Mouse (Mus musculus) ovary, adult 18-20 months (tissue): ENCODE results near the gene Prph2.

Source experiments
- DNase-seq: peaks from one replicate; pipeline ENCODE4 v3.0.0; 2022; ENCODE audit warnings: low spot score, mixed read lengths

Prph2 gene

DNA sequence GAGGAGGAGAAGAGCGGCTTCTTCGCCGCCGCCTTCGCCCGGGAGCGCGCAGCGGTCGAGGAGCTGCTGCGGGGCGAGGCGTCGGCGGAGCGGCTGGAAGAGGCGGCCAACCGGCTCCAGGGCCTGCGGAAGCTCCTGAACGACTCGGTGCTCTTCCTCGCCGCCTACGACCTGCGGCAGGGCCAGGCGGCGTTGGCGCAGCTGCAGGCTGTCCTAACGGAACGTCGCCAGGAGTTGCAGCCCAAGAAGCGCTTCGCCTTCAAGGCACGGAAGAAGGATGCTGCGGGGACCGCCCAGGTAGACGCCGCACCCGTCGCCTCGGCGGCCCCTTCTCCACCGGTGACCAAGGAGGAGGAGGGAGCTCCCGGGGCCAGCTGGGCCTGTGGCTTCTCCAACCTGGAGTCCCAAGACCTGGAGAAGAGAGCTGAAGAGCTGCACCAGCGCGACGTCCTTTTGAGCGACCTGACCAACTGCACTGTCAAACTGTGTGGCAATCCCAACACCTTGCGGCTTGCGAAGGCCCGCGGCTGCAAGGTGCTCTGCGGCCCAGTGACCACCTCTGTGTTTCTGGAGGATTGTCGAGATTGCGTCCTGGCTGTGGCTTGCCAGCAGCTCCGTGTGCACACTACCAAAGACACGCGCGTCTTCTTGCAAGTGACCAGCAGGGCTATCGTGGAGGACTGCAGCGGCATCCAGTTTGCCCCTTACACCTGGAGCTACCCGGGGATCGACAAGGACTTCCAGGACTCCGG lies 19.2 kb upstream of the Prph2 start:
- DNase-seq, result peak; percentile 25

DNA sequence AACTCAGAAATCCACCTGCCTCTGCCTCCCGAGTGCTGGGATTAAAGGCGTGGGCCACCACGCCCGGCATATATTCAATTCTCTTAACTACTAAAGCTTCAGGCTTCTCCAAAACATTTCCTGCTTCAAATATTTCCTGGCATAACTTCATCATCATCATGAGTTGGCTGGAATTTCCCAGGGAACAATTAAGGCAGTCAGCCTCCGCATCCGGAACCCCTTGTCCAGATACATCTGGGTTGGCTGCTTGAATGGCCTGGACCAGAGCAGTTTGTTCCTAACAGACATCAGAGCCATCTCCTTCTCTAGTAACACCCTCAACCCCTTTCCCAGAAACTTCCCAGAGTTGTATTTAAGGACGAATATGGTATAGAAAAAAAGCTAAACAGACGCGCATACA lies 14.8 kb upstream of the Prph2 start:
- DNase-seq, result no peak

DNA sequence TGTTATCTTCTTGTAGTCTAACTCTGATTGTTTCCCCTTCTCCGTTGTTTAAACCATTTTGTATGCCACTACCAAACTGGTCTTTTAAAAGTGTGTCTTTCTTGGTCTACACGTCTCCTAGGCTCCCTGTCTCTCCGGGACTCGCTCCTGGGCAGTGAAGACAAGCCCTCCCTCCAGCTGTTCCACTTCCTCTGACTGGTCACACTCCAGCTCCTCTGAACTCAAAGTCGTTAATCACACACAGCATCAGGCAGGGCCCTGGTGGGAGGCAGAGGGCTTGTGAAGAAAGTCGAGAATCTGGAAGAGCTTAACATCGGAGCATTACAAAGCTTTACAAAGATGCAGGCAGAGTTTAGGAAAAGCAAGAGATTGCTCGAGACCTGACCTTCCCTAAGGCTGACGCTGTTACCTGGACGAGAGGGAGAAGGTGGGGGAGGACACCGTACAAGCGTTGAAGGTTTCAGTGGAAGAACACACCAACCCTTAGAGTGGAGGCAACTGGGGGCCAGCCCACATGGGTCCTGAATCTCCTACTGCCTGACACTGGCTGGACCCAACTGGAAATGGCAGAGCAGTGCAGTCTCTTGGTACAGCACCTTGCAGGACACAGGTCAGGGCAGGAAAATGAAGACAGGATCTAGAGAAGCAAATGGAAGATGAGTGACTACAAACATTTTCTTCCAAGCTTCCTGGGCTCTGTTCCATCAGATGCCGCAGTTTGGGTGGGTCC lies 12.9 kb upstream of the Prph2 start:
- DNase-seq, result no peak

DNA sequence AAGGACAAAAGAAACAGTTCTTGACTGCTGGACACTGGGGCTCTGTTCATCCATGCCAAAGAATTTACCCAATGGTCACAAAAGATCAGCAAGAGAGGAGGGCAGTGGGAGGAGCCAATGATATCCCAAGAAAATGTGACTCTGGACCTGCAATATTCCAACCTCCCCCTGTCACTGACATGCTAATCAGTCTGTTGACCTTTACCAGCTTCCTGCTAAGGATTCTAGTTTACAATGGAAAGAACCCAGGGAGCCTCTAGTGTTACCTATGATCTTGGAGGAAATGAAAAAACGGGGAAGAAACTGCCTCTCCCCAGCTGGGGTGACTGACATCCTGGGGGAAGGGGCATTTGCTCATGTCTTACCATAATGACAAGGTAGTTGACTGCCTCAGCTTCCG lies 9.3 kb upstream of the Prph2 start:
- no peak for DNase-seq

DNA sequence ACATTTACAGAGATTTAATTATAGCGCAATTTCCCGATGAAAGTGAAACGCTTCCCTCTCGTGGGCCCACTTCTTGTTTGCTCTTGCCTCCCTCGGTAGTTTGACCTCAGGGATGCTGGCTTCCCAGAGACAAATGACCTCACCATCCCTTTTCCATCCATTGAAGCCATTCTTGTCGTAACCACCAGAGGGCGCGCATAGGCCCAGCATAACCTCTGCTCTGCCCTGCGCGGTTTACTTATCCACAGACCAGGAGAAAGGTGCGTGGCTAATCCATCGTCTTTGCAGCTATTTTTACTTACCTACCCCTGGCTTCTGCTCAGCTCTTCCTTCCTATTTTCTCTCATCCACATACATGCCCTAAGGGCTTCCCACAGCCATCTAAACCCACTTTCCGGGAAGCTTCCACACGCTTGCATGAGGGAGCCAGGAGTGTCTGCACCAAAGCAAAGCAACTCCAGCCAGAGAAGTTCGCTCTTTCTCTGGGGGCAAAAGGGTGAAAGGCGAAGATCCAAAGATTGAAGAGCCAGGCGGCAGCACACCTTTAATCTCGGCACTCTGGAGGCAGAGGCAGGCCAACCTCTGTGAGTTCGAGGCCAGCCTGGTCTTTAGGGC lies 6.3 kb upstream of the Prph2 start:
- peak; percentile 42 for DNase-seq

DNA sequence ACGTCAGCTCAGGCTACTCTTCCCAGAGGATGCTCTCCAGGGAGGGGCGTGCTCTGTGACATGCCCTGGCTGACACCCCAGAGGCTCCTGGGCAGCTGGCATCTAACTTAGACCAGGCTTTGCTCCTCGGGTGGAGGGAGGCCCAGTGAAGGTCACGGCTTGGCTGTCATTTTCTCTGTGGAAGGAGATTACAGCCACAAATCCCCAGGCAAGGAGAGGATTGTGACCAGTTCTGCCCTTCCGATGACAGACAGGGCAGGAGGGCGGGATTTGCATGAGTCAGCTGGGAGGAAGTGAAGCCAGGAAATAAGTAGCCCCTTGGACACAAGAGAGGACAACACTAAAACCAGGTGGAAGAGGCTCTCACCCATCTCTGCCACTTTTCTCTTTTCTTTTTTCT lies 2.1 kb downstream of the Prph2 start:
- no peak for DNase-seq

DNA sequence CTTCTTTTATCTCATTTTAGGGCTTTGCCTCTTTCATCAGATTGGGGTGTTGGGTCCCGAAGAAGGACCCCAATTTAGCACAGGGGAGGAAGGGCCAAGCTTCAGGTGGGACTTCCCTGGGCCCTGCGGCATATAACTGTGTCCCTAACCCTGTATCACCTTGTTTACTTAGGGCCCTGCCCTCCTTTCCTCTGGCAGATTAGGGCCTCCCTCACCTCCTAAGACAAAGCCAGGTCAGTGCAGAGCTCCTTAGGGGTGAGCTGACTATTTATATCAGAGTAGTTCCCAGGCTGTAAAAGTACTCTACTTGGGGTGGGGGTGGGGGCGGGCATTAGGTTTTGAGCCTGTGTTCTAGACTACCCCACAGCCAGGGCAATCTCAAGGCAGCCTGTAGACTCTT lies 4.9 kb downstream of the Prph2 start:
- no peak for DNase-seq

DNA sequence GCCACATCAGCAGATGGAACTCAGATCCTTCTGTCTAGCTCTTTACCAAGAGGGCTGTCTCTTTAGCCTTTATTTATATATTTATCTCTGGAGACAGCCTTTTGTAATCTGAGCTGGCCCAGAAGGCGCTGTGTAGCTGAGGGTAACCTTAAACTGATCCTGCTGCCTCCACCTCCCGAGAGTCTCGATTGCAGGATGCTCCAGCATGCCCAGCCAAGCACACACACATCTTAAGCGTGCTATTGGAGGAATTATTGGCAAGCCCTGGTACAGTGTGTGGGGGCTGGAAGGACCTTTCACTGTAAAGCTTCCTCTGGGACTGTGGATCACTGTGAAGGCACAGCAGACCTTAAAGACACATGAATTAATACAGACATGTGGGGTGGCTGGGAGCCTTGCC lies 8.7 kb downstream of the Prph2 start:
- DNase-seq, result no peak

DNA sequence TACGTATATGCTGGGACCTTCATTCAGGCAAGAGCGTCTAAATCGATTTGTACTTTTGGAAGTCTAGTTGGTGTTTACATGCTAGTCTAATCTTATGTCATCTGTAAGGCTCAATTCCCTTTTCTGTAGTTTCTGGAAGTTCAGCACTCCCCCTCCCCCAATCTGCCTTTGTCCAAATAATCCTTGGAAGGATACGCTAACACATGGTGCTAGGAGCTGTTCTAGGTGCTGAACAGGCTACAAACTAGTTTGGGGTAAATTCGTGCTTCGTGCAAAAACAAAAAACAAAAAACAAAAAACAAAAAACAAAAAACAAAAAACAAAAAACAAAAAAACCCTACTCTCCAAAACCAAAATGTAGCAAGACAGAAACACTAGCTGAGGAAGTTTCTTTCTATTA lies 10.6 kb downstream of the Prph2 start:
- no peak for DNase-seq

DNA sequence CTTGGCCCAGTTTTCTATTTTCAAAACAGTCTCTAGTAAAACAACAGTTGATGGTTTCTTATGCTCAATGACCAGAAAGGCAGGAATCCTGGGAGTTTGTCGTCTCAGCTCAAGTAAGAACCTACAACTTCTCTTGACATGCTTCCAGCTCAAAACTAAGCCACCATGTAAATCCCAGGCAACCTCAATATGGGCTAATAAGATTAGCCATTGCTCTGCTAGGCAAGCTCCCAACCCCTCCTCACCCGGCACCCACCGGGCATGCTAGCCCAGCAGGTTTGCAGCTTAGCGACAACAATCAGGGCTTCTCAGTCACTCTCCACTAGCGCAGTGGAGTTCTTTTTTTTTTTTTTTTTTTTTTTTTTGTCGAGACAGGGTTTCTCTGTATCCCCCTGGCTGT lies 15.9 kb downstream of the Prph2 start:
- DNase-seq, result no peak

DNA sequence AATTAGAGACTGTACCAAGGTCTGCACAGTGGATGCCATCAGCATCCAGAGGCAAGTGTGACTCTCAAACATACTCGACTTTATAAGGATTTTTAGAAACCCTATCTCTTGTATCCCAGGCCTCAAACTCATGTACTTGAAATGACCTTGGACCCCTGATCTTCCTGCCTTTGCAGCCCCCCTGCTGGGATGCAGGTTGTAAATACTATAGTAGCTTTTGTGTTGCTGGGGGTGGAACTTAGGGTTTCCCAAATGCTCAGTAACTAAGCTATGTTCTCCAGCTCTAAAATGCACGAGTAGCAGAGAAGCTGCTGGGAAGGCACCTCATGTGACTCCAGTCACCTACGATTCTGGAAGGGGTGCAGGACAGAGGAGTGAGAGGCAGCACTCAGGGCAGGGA lies 16.7 kb downstream of the Prph2 start:
- no peak for DNase-seq

DNA sequence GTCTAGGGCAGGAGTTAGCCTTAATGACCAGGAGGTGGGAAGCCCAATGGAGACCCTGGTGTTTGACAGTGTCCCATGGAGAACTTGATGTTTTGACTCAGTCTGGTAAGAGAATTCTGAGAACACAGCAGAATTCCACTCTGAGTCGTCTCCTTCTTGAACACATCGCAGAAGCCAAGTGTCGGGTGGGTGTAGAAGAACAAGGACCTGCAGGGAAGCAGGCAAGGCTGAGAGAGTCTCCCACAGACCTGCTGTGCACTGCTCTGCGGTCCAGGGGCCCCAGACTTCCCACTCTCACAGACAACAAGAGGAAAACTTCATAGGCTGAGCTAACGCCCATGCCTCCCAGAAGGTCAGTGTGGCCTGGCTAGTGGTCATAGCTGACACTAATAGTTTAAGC lies 17.5 kb downstream of the Prph2 start:
- DNase-seq, result no peak

DNA sequence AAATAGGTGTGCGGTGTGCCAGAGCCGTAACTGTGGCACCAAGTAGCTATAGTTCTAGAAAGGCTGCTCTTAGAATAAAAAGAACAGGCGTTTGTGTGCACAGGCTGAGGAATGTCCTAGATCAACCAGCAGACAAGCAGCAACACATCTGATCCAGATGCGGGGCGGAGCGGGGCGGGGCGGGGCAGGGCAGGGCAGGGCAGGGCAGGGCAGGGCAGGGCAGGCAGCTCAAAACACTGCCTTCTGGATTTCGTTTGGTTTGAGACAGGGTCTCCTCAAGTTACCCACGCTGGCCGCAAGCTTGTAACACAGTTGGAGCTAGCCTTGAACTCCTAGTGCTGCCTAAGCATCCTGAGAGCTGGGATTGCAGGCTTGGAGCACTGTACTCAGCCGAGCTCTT lies 19.0 kb downstream of the Prph2 start:
- DNase-seq, result no peak

DNA sequence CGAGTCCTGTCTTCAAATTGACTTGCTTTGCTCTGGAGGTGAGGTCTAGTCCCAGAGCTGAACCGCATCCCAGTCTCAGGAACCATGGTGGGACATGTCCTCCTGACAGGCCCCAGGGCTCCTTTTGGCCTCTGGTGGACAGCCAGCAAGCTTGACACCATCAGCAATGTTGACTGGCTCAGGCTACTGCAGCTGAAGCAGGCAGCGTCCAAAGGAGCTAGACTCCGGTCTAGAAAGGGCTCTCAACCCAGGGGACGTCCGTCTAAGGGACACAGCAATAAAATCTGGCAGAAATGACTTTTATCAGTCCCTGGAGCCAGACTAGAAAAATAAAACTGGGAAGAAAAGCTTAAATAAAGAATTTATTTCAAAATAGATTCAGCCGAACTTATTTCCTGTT lies 19.6 kb downstream of the Prph2 start:
- no peak for DNase-seq

DNA sequence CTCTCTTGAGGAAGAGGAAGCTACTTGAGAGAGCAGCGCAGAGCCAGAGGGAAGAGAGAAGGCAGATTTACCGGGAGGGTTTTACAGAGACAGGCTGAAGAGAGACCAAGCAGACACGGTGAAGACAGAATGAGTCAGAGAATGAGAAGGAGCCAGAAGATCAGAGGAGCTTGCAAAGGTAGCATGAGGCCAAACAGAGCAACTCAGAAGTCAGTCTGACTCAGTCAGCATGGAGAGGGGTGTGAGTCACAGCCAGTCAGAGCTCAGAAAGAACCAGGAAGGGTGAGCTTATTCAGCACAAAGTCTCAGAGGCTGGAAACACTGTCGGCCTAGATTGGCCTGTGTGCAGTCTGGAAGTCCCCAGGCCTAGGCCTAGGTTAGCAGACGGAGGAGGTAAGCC lies 22.7 kb downstream of the Prph2 start:
- DNase-seq, result no peak

DNA sequence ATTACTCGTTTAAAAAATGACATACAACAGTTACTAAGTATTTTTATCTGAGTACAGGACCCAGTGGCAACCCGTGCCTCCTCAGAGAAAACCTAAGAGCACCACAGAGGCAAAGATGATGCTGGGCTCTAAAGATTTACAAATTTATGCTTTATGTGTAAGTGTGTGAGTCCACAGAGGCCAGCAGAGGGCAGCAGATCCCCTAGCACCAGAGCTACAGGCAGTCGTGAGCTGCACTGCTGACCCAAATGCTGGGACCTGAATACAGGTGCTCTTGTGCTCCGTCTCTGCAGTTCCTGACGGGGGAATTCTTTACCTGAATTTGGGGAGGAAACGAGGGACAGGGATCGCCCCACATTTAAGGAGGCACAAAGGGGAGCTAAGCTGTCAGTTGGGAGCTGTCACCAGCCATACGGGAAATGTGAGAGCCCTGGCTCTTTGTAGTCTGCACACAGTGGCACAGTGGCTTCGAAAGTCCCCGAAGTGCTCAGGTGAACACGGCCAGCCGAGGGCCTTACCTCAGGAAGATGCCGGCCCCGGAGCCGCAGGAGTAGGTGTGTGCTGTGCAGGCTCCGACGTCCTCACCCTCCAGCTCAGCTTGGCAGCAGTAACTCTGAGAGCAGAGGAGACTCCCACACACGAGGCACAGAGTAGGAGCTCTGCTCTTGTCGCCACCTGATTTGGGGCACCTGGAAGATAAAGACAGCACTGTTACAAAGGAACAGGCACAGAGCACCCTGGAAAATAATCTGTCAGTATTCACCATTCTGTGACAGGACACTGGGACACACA lies 23.5 kb downstream of the Prph2 start:
- DNase-seq, result no peak

DNA sequence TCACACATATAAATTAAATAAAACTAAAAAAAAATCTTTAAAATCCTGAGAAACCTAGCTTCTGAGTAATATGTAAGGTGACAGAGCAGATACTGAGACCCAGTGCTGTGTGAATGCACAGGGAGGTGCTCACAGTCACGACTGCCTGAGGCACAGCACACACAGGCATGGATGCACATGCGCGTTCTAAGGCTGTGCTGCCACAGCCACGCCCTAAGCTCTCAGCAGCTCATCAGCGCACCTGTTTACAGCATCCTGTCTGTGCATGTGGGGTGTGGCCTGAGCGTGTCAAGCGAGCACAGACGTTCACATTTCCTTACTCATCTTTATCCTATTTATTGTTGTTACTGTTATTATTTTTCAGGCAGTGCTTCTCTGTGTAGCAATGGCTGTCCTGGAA lies 30.2 kb downstream of the Prph2 start:
- DNase-seq, result no peak

DNA sequence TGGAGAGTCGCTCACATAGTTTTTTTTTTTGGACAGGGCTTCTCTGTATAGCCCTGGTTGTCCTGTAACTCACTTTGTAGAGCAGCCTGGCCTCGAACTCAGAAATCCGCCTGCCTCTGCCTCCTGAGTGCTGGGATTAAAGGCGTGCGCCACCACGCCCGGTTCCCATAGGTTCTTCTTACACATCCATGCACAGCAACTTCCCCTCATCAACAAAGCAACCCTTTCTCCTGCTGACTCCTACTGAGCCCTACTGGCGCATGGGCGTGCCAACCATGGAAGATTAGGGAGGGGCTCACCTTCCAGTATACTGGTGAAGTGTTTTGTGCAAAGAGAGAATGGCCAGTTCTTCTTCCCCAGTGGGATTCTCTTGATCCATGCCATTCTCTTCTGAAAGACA lies 32.2 kb downstream of the Prph2 start:
- DNase-seq, result no peak

DNA sequence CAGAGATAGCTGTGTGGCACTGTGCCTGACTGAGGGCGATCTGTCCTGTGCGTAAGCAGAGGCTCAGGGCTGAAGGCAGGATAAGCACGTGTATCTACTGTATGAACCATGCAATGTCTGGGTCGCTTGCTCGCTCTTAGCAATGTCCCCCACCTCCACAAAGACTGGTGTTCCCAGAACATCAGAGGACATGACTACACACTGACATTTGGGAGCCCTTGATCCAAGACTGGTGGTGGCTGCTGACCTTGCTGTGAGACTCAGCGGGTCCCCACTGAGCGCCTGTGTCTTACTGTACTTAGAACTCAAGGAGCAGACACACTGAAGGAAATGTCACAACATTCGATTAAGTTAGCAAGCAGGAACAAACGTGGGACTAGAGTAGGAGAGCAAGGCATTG lies 36.0 kb downstream of the Prph2 start:
- DNase-seq, result no peak

DNA sequence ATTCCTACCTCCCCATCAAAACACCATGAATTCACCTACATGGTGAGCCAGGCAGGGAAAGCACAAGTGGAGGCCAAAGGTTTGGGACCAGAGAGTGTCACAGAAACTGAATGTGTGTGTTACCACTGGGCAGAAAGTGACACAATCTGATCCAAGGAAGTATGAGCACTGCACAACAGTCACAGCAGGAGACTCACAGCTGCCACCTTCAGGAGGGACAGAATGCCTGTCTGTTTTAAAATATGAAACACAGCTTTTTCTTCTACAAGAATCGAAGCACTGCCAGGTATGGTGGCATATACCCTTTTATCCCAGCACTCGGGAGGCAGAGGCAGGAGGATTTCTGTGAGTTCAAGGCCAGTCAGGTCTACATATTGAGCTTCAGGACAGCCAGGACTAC lies 47.8 kb downstream of the Prph2 start:
- no peak for DNase-seq

DNA sequence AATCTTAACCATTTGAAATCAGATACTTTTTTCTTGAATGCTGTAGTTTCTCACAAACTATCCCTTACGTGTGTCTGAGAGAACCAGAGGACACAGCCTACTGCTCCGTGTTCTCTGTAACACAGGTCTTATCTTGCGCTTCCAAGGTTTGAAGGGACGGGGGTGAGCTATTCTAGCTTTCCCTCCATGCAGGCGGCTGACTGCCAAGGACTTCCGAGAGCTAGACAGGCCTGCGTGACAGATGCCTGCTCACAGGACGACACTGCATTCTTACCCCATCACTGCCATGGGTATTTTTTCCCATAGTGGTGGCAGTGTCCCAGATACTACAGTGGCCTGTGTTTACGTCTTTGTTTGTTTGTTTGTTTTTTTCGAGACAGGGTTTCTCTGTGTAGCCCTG lies 50.0 kb downstream of the Prph2 start:
- DNase-seq, result no peak

DNA sequence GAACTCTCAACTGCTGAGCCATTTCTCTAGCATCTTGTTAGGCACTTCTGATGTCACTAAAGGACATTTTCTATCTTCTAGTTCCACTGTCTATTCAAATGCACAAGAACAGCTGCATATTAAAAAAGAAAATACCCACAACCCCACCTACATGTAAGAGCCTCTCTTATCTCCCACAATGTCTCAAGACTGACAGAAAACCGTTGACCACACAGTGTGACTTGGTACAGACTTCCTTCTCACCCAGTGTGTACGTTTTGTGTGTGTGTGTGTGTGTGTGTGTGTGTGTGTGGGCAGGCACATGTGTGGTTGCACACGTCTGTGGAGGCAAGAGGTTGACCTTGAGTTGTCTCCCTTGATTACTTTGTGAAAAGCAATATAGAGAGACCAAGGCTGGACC lies 51.9 kb downstream of the Prph2 start:
- no peak for DNase-seq

DNA sequence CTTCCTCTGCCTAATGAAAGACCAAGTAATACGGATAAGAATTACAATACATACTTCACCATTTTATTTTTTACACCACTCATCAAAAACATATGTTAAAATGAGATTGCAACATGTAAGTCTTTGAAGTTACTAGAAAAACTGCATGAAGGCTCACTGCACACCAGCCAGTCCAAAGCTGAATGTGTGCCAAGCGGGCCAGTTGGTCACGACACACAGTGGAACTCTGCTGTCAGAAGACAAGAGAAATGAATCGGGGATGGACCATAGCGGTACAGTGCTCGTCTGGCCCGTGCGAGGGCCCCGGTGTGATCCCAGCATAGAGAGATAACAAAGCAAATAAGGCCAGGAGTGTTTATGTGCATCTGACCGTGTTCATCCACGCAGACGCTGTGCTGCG lies 52.9 kb downstream of the Prph2 start:
- no peak for DNase-seq
